Mouse (Mus musculus): ENCODE measurements at regions not wholly inside any gene's neighbourhood (a gene's known extent, or its start where the extent isn't known, plus 50 kb on each side); places are given as distances from the start of the nearest gene placed in this dataset.

- ATAC-seq (replicated peaks; ENCODE audit: low FRiP score, poor library complexity, severe bottlenecking) = no peak
Measured at GRCm38 (mm10) chr4:64432097-64432496, 385.3 kb upstream of the Tnc start.

GRCm38 (mm10) chr4:64437744-64438594 is 391.2 kb upstream of the Tnc start:
- ATAC-seq (replicated peaks; ENCODE audit: low FRiP score, poor library complexity, severe bottlenecking) = no peak

- no peak for ATAC-seq (replicated peaks; ENCODE audit: low FRiP score, poor library complexity, severe bottlenecking)
Measured at GRCm38 (mm10) chr4:64451442-64451841, 404.6 kb upstream of the Tnc start.

- ATAC-seq (replicated peaks; ENCODE audit: low FRiP score, poor library complexity, severe bottlenecking) = no peak
Measured at GRCm38 (mm10) chr4:64451946-64452345, 405.1 kb upstream of the Tnc start.

GRCm38 (mm10) chr4:64492260-64492962 is 445.6 kb upstream of the Tnc start:
- ATAC-seq (replicated peaks; ENCODE audit: low FRiP score, poor library complexity, severe bottlenecking) = no peak

GRCm38 (mm10) chr4:64497759-64498158 is 450.9 kb upstream of the Tnc start:
- peak; percentile 95 for ATAC-seq (replicated peaks; ENCODE audit: low FRiP score, poor library complexity, severe bottlenecking)

GRCm38 (mm10) chr4:64500635-64501395 is 454.0 kb upstream of the Tnc start:
- ATAC-seq (replicated peaks; ENCODE audit: low FRiP score, poor library complexity, severe bottlenecking) = no peak

GRCm38 (mm10) chr4:64521883-64522282 is 475.1 kb upstream of the Tnc start:
- no peak for ATAC-seq (replicated peaks; ENCODE audit: low FRiP score, poor library complexity, severe bottlenecking)

- ATAC-seq (replicated peaks; ENCODE audit: low FRiP score, poor library complexity, severe bottlenecking) = no peak
Measured at GRCm38 (mm10) chr4:64527724-64528332, 481.0 kb upstream of the Tnc start.

GRCm38 (mm10) chr4:64530585-64530984 is 483.8 kb upstream of the Tnc start:
- no peak for ATAC-seq (replicated peaks; ENCODE audit: low FRiP score, poor library complexity, severe bottlenecking)

GRCm38 (mm10) chr4:64533019-64533418 is 486.2 kb upstream of the Tnc start:
- ATAC-seq (replicated peaks; ENCODE audit: low FRiP score, poor library complexity, severe bottlenecking) = no peak

- ATAC-seq (replicated peaks; ENCODE audit: low FRiP score, poor library complexity, severe bottlenecking) = no peak
Measured at GRCm38 (mm10) chr4:64535554-64536253, 488.9 kb upstream of the Tnc start.

GRCm38 (mm10) chr4:64538009-64538408 is 491.2 kb upstream of the Tnc start:
- no peak for ATAC-seq (replicated peaks; ENCODE audit: low FRiP score, poor library complexity, severe bottlenecking)

- ATAC-seq (replicated peaks; ENCODE audit: low FRiP score, poor library complexity, severe bottlenecking) = no peak
Measured at GRCm38 (mm10) chr4:64544576-64545185, 497.9 kb upstream of the Tnc start.

- ATAC-seq (replicated peaks; ENCODE audit: low FRiP score, poor library complexity, severe bottlenecking) = no peak
Measured at GRCm38 (mm10) chr4:64546386-64546785, 499.6 kb upstream of the Tnc start.

- ATAC-seq (replicated peaks; ENCODE audit: low FRiP score, poor library complexity, severe bottlenecking) = no peak
Measured at GRCm38 (mm10) chr4:64562511-64562910, 515.7 kb upstream of the Tnc start.

- no peak for ATAC-seq (replicated peaks; ENCODE audit: low FRiP score, poor library complexity, severe bottlenecking)
Measured at GRCm38 (mm10) chr4:64563996-64564395, 517.2 kb upstream of the Tnc start.

GRCm38 (mm10) chr4:64570666-64571065 is 523.9 kb upstream of the Tnc start:
- ATAC-seq (replicated peaks; ENCODE audit: low FRiP score, poor library complexity, severe bottlenecking) = no peak

GRCm38 (mm10) chr4:64575901-64576300 is 529.1 kb upstream of the Tnc start:
- ATAC-seq (replicated peaks; ENCODE audit: low FRiP score, poor library complexity, severe bottlenecking) = no peak
